Comparison of ENCODE assay signal across 23 mouse cellular contexts in genomic region chr17:80701687-80702086, GRCm38 (mm10). TPM values are rescaled to one million over a fixed set of nuclear protein-coding genes. Genes with fewer than 3 reads are reported as not detected.
A peak's percentile ranks its signal among the peaks of the same experiment; 100 is the strongest.
DNase-seq lines count a peak whose midpoint lies in the region; ATAC-seq and TF ChIP-seq lines count a peak whose summit lies in the region.
"Had no signal": no experiment of that assay in that cellular context is flagged by ENCODE, and none has a peak within 500 bp of the region (broad histone marks: within the 10 kb centered on the region; RNA-seq: fewer than 3 reads in every experiment).

No protein-coding gene starts in this region.

- no peak overlapping the region for H3K4me2 ChIP-seq in forebrain, embryonic 16.5 days (ENCODE audit: low read length)
- H3K4me2 ChIP-seq in forebrain, embryonic 11.5 days (ENCODE audit: low read depth, low read length, severe bottlenecking), result no peak overlapping the region
- no peak overlapping the region for H3K4me2 ChIP-seq in hindbrain, embryonic 12.5 days (replicated peaks)
- no peak overlapping the region for H3K4me2 ChIP-seq in hindbrain, embryonic 14.5 days (replicated peaks)
- no peak overlapping the region for H3K4me2 ChIP-seq in midbrain, embryonic 11.5 days
- no peak overlapping the region for H3K4me2 ChIP-seq in midbrain, postnatal 0 days (ENCODE audit: low read depth, low read length, poor library complexity, severe bottlenecking)
- H3K4me2 ChIP-seq: embryonic facial prominence, embryonic 12.5 days; heart, embryonic 12.5 days; hindbrain, embryonic 13.5 days had no signal

- H3K4me1 ChIP-seq in forebrain, embryonic 16.5 days (replicated peaks; ENCODE audit: control insufficient read depth, insufficient read depth, low read length), result peaks cover 25% of the 10 kb centered on the region
- H3K4me1 ChIP-seq in forebrain, embryonic 11.5 days (replicated peaks; ENCODE audit: control insufficient read depth, insufficient read depth, low read length), result no peaks in the 10 kb centered on the region; the same call in 1 of the 2 replicates
- H3K4me1 ChIP-seq in hindbrain, embryonic 12.5 days, result peaks cover 43% of the 10 kb centered on the region
- peaks cover 38% of the 10 kb centered on the region for H3K4me1 ChIP-seq in hindbrain, embryonic 14.5 days (replicated peaks; ENCODE audit: control insufficient read depth, insufficient read depth, low read length)
- peaks cover 3% of the 10 kb centered on the region; the same call in 1 of the 2 replicates for H3K4me1 ChIP-seq in midbrain, embryonic 11.5 days (ENCODE audit: control insufficient read depth, insufficient read depth, low read length)
- peaks cover 15% of the 10 kb centered on the region for H3K4me1 ChIP-seq in midbrain, postnatal 0 days (ENCODE audit: insufficient read depth, low read length)

- H3K36me3 ChIP-seq in forebrain, embryonic 16.5 days (ENCODE audit: control insufficient read depth, insufficient read depth), result no peaks in the 10 kb centered on the region
- H3K36me3 ChIP-seq in forebrain, embryonic 11.5 days (ENCODE audit: control insufficient read depth, insufficient read depth, low read length), result no peaks in the 10 kb centered on the region
- no peaks in the 10 kb centered on the region for H3K36me3 ChIP-seq in hindbrain, embryonic 12.5 days
- no peaks in the 10 kb centered on the region for H3K36me3 ChIP-seq in hindbrain, embryonic 14.5 days (replicated peaks; ENCODE audit: control insufficient read depth, insufficient read depth)
- no peaks in the 10 kb centered on the region for H3K36me3 ChIP-seq in midbrain, embryonic 11.5 days (ENCODE audit: control insufficient read depth, insufficient read depth, low read length)
- H3K36me3 ChIP-seq in midbrain, postnatal 0 days (ENCODE audit: insufficient read depth, low read length), result no peaks in the 10 kb centered on the region
- H3K36me3 ChIP-seq: embryonic facial prominence, embryonic 12.5 days; G1E; heart, embryonic 12.5 days; hindbrain, embryonic 13.5 days had no signal

- 77% methylated on average over 5 of the region's 5 CpGs for WGBS in forebrain, embryonic 16.5 days
- WGBS in forebrain, embryonic 11.5 days, result 88% methylated on average over 5 of the region's 5 CpGs
- WGBS in hindbrain, embryonic 12.5 days, result 82% methylated on average over 5 of the region's 5 CpGs
- WGBS in hindbrain, embryonic 14.5 days, result 67% methylated on average over 5 of the region's 5 CpGs
- 87% methylated on average over 5 of the region's 5 CpGs for WGBS in midbrain, embryonic 11.5 days
- WGBS in midbrain, postnatal 0 days, result 72% methylated on average over 5 of the region's 5 CpGs

- no peaks in the 10 kb centered on the region for H3K27me3 ChIP-seq in forebrain, embryonic 16.5 days (replicated peaks; ENCODE audit: control insufficient read depth, insufficient read depth, low read length)
- H3K27me3 ChIP-seq in forebrain, embryonic 11.5 days (ENCODE audit: control insufficient read depth, insufficient read depth, low read length), result no peaks in the 10 kb centered on the region
- H3K27me3 ChIP-seq in hindbrain, embryonic 12.5 days, result no peaks in the 10 kb centered on the region
- H3K27me3 ChIP-seq in hindbrain, embryonic 14.5 days (ENCODE audit: control insufficient read depth, insufficient read depth, low read length), result no peaks in the 10 kb centered on the region
- H3K27me3 ChIP-seq in midbrain, embryonic 11.5 days (ENCODE audit: control insufficient read depth, insufficient read depth, low read length), result no peaks in the 10 kb centered on the region
- no peaks in the 10 kb centered on the region for H3K27me3 ChIP-seq in midbrain, postnatal 0 days (ENCODE audit: insufficient read depth, low read length)
- H3K27me3 ChIP-seq: embryonic facial prominence, embryonic 12.5 days; heart, embryonic 12.5 days; hindbrain, embryonic 13.5 days had no signal

- no peak overlapping the region for H3K4me3 ChIP-seq in forebrain, embryonic 16.5 days (replicated peaks; ENCODE audit: low read length)
- no peak overlapping the region for H3K4me3 ChIP-seq in forebrain, embryonic 11.5 days (ENCODE audit: low read depth, low read length)
- H3K4me3 ChIP-seq in hindbrain, embryonic 12.5 days, result no peak overlapping the region
- H3K4me3 ChIP-seq in hindbrain, embryonic 14.5 days (replicated peaks; ENCODE audit: low read length), result no peak overlapping the region
- H3K4me3 ChIP-seq in midbrain, embryonic 11.5 days (ENCODE audit: low read depth, low read length), result no peak overlapping the region
- no peak overlapping the region for H3K4me3 ChIP-seq in midbrain, postnatal 0 days (ENCODE audit: low read depth, low read length)
- H3K4me3 ChIP-seq: embryonic facial prominence, embryonic 12.5 days; gastrocnemius, adult 2 months; heart, embryonic 12.5 days; hindbrain, embryonic 13.5 days had no signal

- no peak for TF ChIP-seq CTCF in midbrain, postnatal 0 days (IDR thresholded peaks at IDR 0.05)

- no peak overlapping the region for H3K9ac ChIP-seq in forebrain, embryonic 16.5 days (replicated peaks; ENCODE audit: low read depth, low read length)
- no peak overlapping the region for H3K9ac ChIP-seq in forebrain, embryonic 11.5 days (ENCODE audit: low read length)
- H3K9ac ChIP-seq in hindbrain, embryonic 12.5 days, result no peak overlapping the region
- H3K9ac ChIP-seq in hindbrain, embryonic 14.5 days, result no peak overlapping the region
- no peak overlapping the region for H3K9ac ChIP-seq in midbrain, embryonic 11.5 days (ENCODE audit: low read length)
- H3K9ac ChIP-seq in midbrain, postnatal 0 days (replicated peaks; ENCODE audit: low read length, poor library complexity, severe bottlenecking), result no peak overlapping the region
- H3K9ac ChIP-seq: embryonic facial prominence, embryonic 12.5 days; heart, embryonic 12.5 days; hindbrain, embryonic 13.5 days had no signal

- ATAC-seq in forebrain, embryonic 16.5 days, result peak; percentile 16; the same call in 1 of the 2 replicates
- ATAC-seq in forebrain, embryonic 11.5 days (replicated peaks; ENCODE audit: low FRiP score), result no peak
- peak; percentile 24; the same call in 1 of the 2 replicates for ATAC-seq in hindbrain, embryonic 12.5 days (ENCODE audit: low FRiP score)
- ATAC-seq in hindbrain, embryonic 14.5 days (ENCODE audit: low FRiP score), result no peak
- ATAC-seq in midbrain, embryonic 11.5 days (ENCODE audit: low FRiP score), result peak; percentile 17; the same call in 1 of the 2 replicates
- ATAC-seq in midbrain, postnatal 0 days (ENCODE audit: low FRiP score), result no peak
- ATAC-seq: CD4-positive, CD25-positive, alpha-beta regulatory T cell, adult 4 months; inflammation-experienced regulatory T-cells, adult 6 months had no signal

- no peaks in the 10 kb centered on the region for H3K9me3 ChIP-seq in forebrain, embryonic 16.5 days (ENCODE audit: control insufficient read depth, low read length)
- H3K9me3 ChIP-seq in forebrain, embryonic 11.5 days (ENCODE audit: control insufficient read depth, low read length), result no peaks in the 10 kb centered on the region
- H3K9me3 ChIP-seq in hindbrain, embryonic 12.5 days (replicated peaks), result no peaks in the 10 kb centered on the region
- H3K9me3 ChIP-seq in hindbrain, embryonic 14.5 days (ENCODE audit: control insufficient read depth, low read length), result no peaks in the 10 kb centered on the region
- no peaks in the 10 kb centered on the region for H3K9me3 ChIP-seq in midbrain, embryonic 11.5 days (ENCODE audit: control insufficient read depth, low read length)
- no peaks in the 10 kb centered on the region for H3K9me3 ChIP-seq in midbrain, postnatal 0 days (ENCODE audit: low read length)
- H3K9me3 ChIP-seq: embryonic facial prominence, embryonic 12.5 days; heart, embryonic 12.5 days; hindbrain, embryonic 13.5 days had no signal

- no peak for DNase-seq in forebrain, embryonic 11.5 days (ENCODE audit: low spot score)
- DNase-seq in hindbrain, embryonic 14.5 days (ENCODE audit: low spot score), result no peak
- no peak for DNase-seq in midbrain, embryonic 11.5 days (ENCODE audit: low spot score, missing footprints)
- no peak for DNase-seq in midbrain, postnatal 0 days (ENCODE audit: low spot score)
- DNase-seq in mesoderm, embryonic 11.5 days (ENCODE audit: low read depth, low spot score), result peak; percentile 32
- no peak for DNase-seq in B cell, adult 2 months
- DNase-seq: adrenal gland, adult 8-10 months; adrenal gland, postnatal 36 days; cerebellum, adult 11 months; cerebellum, adult 8-10 months; cerebellum, postnatal 14 days; embryo, embryonic 11 days; gastrocnemius, adult 2 months; gastrocnemius, postnatal 25 days; kidney, adult 18-20 months had no signal

- H3K27ac ChIP-seq in forebrain, embryonic 16.5 days (ENCODE audit: low read length), result no peak overlapping the region
- no peak overlapping the region for H3K27ac ChIP-seq in forebrain, embryonic 11.5 days (ENCODE audit: low read depth, low read length)
- H3K27ac ChIP-seq in hindbrain, embryonic 12.5 days, result 0 out of 2 replicates have a peak overlapping the region, but pooled peaks have one; percentile 7
- no peak overlapping the region for H3K27ac ChIP-seq in hindbrain, embryonic 14.5 days
- no peak overlapping the region for H3K27ac ChIP-seq in midbrain, embryonic 11.5 days (ENCODE audit: low read depth, low read length)
- H3K27ac ChIP-seq in midbrain, postnatal 0 days (ENCODE audit: low read depth, low read length), result no peak overlapping the region
- H3K27ac ChIP-seq: embryonic facial prominence, embryonic 12.5 days; gastrocnemius, adult 2 months; hindbrain, embryonic 13.5 days had no signal

RNA-seq across cellular contexts. Expression of gene Map4k3, which starts 26.6 kb away (rescaled TPM):
- 28.8 and 33.2 TPM in 2 replicates for polyA plus RNA-seq in forebrain, embryonic 16.5 days (2015; fragmentation: Nextera tagmentation; extraction: Ambion mirVana)
- polyA plus RNA-seq in forebrain, embryonic 11.5 days (2014; fragmentation: Nextera tagmentation; extraction: Ambion mirVana), result 26.6 and 28.1 TPM in 2 replicates
- polyA plus RNA-seq in hindbrain, embryonic 12.5 days (2016; fragmentation: Nextera tagmentation; extraction: Ambion mirVana), result 36.4 and 36.8 TPM in 2 replicates
- polyA plus RNA-seq in hindbrain, embryonic 14.5 days (2014; fragmentation: Nextera tagmentation; extraction: Ambion mirVana), result 38.2 and 40.7 TPM in 2 replicates
- 28.2 and 29.9 TPM in 2 replicates for polyA plus RNA-seq in midbrain, embryonic 11.5 days (2014; fragmentation: Nextera tagmentation; extraction: Ambion mirVana)
- total RNA-seq in midbrain, postnatal 0 days (2014; rRNA removed), result 60.9 and 64.5 TPM in 2 replicates
- polyA plus RNA-seq in midbrain, postnatal 0 days (2015; fragmentation: Nextera tagmentation; extraction: Ambion mirVana), result 16.9 and 17.3 TPM in 2 replicates
- polyA plus RNA-seq: G1E had no signal

Comparison
In these comparisons a context has a peak if more than half of its experiments do, and no peak if none do; other contexts are left out.
1. ATAC-seq: peak in forebrain, embryonic 16.5 days (single experiment), hindbrain, embryonic 12.5 days (single experiment) and midbrain, embryonic 11.5 days (single experiment); none in forebrain, embryonic 11.5 days (single experiment), hindbrain, embryonic 14.5 days (single experiment) and midbrain, postnatal 0 days (single experiment).